Mouse (Mus musculus): ENCODE data around the gene Tcf25. TPM values are rescaled to one million over a fixed set of nuclear protein-coding genes. Genes with fewer than 3 reads are reported as not detected.
"Not testable (repeated sequence)": the region's sequence is repeated elsewhere in the genome, so short reads cannot be mapped to it uniquely, and the experiment has no call there.

Gene Tcf25
- polyA plus RNA-seq, 1 experiment from 2014 or later: 163 TPM

DNA sequence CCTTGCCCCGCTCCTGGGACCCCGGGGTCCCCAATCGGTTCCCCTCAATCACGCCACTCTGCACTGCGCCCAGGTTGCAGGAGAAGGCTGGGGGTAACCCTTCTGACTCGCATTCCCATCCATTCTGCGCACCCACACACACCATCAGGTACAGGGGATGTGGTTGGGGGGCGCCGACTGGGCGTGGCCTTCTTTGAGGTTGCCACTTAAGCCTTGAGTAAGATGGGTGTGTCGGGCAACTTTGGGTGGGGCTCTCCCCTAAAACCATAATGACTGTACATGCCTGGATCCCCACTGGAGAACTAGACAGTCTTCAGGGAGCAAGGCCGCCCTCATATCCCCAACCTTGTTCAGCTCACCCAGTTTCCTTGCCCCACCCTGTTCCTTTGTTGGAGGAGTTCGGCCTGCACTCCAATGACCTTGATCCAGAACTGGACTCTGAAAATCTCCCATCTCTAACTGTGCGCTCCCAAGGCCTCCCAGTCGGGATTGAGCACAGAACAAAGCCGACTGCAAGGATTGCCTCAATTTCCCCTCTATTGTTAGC is 38.3 kb downstream of the Tcf25 start:
- no peak overlapping the region for H3K9ac ChIP-seq (ENCODE audit: low read length)
- peak overlapping the region; percentile 33 for H3K4me3 ChIP-seq (ENCODE audit: control insufficient read depth in 1 of 2, insufficient read depth in 1 of 2, low read depth in 1 of 2, low read length in 2 of 2)
- 12% methylated on average over 16 of the region's 16 CpGs for WGBS
- no peaks in the 10 kb centered on the region for H3K9me3 ChIP-seq (ENCODE audit: control insufficient read depth, low read length)
- ATAC-seq (ENCODE audit: insufficient number of reproducible peaks, insufficient read depth, low FRiP score, low read depth): peak; percentile 10; the same call in 1 of the 2 replicates
- H3K36me3 ChIP-seq (ENCODE audit: control insufficient read depth, insufficient read depth, low read length): no peaks in the 10 kb centered on the region
- peak overlapping the region; percentile 56 for H3K4me2 ChIP-seq (ENCODE audit: low read length)
- peaks cover 52% of the 10 kb centered on the region for H3K27me3 ChIP-seq (ENCODE audit: control insufficient read depth, insufficient read depth, low read length)
- H3K4me1 ChIP-seq (ENCODE audit: control insufficient read depth in 2 of 2, insufficient read depth in 2 of 2, low read length in 2 of 2): peaks cover 27 to 30% of the 10 kb centered on the region in 2 experiments
- no peak overlapping the region for H3K27ac ChIP-seq (replicated peaks in 1 of 2; ENCODE audit: control insufficient read depth in 1 of 2, insufficient read depth in 1 of 2, low read depth in 2 of 2, low read length in 2 of 2)

DNA sequence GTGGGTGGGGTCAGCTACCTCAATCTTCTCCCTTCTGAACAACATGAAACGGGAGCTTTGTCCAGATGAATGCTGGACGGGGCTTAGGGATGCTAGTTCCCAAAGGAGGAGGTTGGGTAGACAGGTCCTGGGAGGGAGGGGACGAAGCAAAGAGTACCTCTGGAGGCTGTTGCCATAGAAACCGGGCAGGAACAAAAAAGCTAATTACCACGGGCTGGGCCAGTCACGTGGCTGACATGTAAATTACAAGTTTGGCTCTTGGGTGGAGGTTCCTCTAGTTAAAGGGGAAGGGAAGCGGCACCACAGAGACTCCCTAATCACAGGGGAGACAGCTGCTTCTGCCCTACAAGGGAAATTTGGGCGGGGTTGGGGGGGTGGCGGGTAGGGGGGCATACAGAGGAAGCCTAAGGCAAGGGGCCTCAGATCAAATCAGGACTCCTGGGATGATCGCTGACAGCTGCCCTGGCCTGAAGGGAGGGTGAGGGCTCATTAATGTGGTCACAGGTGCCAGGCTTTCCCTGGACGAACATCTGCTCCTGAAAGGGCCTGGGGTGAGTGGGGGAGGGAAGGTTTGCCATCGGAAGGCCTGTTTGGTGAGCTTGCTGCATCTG is 39.1 kb downstream of the Tcf25 start:
- H3K4me3 ChIP-seq (ENCODE audit: control insufficient read depth in 1 of 2, insufficient read depth in 1 of 2, low read depth in 1 of 2, low read length in 2 of 2): no peak overlapping the region
- no peak overlapping the region for H3K27ac ChIP-seq (replicated peaks in 1 of 2; ENCODE audit: control insufficient read depth in 1 of 2, insufficient read depth in 1 of 2, low read depth in 2 of 2, low read length in 2 of 2)
- peaks cover 48% of the 10 kb centered on the region for H3K27me3 ChIP-seq (ENCODE audit: control insufficient read depth, insufficient read depth, low read length)
- WGBS: 6% methylated on average over 12 of the region's 12 CpGs
- H3K4me2 ChIP-seq (ENCODE audit: low read length): no peak overlapping the region
- no peak overlapping the region for H3K9ac ChIP-seq (ENCODE audit: low read length)
- no peaks in the 10 kb centered on the region for H3K36me3 ChIP-seq (ENCODE audit: control insufficient read depth, insufficient read depth, low read length)
- H3K9me3 ChIP-seq (ENCODE audit: control insufficient read depth, low read length): no peaks in the 10 kb centered on the region
- ATAC-seq (ENCODE audit: insufficient number of reproducible peaks, insufficient read depth, low FRiP score, low read depth): no peak
- peaks cover 27 to 30% of the 10 kb centered on the region in 2 experiments for H3K4me1 ChIP-seq (ENCODE audit: control insufficient read depth in 2 of 2, insufficient read depth in 2 of 2, low read length in 2 of 2)

GRCm38 (mm10) chr8:123414255-123414654 is 40.7 kb downstream of the Tcf25 start:
- Histone ChIP-seq H3K9ac (ENCODE audit: low read length) (no peak overlapping the region), H3K27me3 (ENCODE audit: control insufficient read depth, insufficient read depth, low read length) (peaks cover 46% of the 10 kb centered on the region), H3K9me3 (ENCODE audit: control insufficient read depth, low read length) (no peaks in the 10 kb centered on the region), H3K4me2 (ENCODE audit: low read length) (no peak overlapping the region), H3K4me1 (ENCODE audit: control insufficient read depth in 2 of 2, insufficient read depth in 2 of 2, low read length in 2 of 2) (peaks cover 16 to 26% of the 10 kb centered on the region in 2 experiments), H3K27ac (replicated peaks in 1 of 2; ENCODE audit: control insufficient read depth in 1 of 2, insufficient read depth in 1 of 2, low read depth in 2 of 2, low read length in 2 of 2) (no peak overlapping the region), H3K36me3 (ENCODE audit: control insufficient read depth, insufficient read depth, low read length) (no peaks in the 10 kb centered on the region), H3K4me3 (ENCODE audit: control insufficient read depth in 1 of 2, insufficient read depth in 1 of 2, low read depth in 1 of 2, low read length in 2 of 2) (no peak overlapping the region)
- ATAC-seq (ENCODE audit: insufficient number of reproducible peaks, insufficient read depth, low FRiP score, low read depth): no peak
- WGBS: 7% methylated on average over 9 of the region's 9 CpGs

DNA sequence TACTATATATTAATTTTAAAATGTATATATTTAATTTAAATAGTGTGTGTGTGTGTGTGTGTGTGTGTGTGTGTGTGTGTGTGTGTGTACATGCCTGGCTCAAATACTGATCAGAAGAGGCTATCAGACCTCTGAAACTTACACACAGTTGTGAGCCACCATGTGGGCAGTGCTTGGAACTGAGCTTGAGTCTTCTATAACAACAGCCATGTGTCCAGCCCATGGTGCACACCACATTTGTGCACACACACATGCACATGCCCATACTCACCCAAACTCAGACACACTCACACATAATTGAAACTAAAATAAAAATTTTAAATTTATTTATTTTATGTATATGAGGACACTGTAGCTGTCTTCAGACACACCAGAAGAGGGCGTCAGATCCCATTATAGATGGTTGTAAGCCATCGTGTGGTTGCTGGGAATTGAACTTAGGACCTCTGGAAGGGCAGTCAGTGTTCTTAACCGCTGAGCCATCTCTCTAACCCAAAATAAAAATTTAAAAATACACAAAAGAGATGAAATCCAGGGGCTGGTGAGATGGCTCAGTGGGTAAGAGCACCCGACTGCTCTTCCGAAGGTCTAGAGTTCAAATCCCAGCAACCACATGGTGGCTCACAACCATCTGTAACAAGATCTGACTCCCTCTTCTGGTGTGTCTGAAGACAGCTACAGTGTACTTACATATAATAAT is 41.6 kb downstream of the Tcf25 start:
- Histone ChIP-seq H3K27me3 (ENCODE audit: control insufficient read depth, insufficient read depth, low read length) (peaks cover 43% of the 10 kb centered on the region), H3K4me1 (ENCODE audit: control insufficient read depth in 2 of 2, insufficient read depth in 2 of 2, low read length in 2 of 2) (peaks cover 7 to 17% of the 10 kb centered on the region in 2 experiments)
- H3K9ac ChIP-seq (ENCODE audit: low read length); H3K4me3 ChIP-seq (ENCODE audit: control insufficient read depth in 1 of 2, insufficient read depth in 1 of 2, low read depth in 1 of 2, low read length in 2 of 2); H3K4me2 ChIP-seq (ENCODE audit: low read length); ATAC-seq (ENCODE audit: insufficient number of reproducible peaks, insufficient read depth, low FRiP score, low read depth); H3K27ac ChIP-seq (replicated peaks in 1 of 2; ENCODE audit: control insufficient read depth in 1 of 2, insufficient read depth in 1 of 2, low read depth in 2 of 2, low read length in 2 of 2); H3K9me3 ChIP-seq (ENCODE audit: control insufficient read depth, low read length); H3K36me3 ChIP-seq (ENCODE audit: control insufficient read depth, insufficient read depth, low read length): not testable (repeated sequence)
- WGBS: 71% methylated on average over 5 of the region's 5 CpGs

DNA sequence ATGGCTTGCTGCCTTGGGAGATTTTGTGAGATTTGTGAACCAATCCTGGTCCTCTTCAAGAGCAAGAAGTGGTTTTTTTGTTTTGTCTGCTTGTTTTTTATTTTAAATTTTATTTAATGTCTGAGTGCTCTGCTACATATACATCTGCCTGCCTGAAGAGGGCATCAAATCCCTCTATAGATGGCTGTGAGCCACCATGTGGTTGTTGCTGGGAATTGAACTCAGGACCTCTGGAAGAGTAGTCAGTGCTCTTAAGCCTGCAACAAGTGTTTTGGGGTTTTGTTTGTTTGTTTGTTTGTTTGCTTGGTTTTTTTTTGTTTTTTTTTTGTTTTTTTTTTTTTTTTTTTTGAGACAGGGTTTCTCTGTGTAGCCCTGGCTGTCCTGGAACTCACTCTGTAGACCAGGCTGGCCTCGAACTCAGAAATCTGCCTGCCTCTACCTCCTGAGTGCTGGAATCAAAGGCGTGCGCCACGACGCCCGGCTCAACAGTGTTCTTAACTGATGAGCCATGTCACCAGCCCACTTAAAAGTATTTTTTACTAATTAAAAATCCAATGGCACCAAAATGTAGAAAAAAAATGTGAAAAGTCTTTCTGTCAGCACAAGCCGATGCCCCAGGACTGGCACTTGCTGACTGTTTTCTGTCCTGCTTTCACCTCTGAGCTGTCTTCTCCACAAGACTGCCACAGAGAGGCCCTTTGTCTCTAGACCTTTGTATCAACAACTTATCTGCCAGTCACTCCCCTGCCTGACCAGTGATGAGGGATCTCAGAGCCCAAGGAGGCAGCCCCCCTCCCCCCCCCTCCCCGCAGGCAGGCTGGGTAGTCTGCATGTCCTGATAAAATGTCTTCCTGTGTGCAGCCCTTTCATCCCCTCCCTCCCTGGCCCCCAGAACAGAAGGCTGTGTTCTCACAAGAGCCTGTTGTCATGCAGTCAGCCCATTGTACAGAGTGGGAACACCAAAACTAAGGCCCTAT is 42.7 kb downstream of the Tcf25 start:
- 48% methylated on average over 8 of the region's 8 CpGs for WGBS
- Histone ChIP-seq H3K36me3 (ENCODE audit: control insufficient read depth, insufficient read depth, low read length) (no peaks in the 10 kb centered on the region), H3K9me3 (ENCODE audit: control insufficient read depth, low read length) (no peaks in the 10 kb centered on the region), H3K27ac (replicated peaks in 1 of 2; ENCODE audit: control insufficient read depth in 1 of 2, insufficient read depth in 1 of 2, low read depth in 2 of 2, low read length in 2 of 2) (no peak overlapping the region), H3K4me3 (ENCODE audit: control insufficient read depth in 1 of 2, insufficient read depth in 1 of 2, low read depth in 1 of 2, low read length in 2 of 2) (no peak overlapping the region), H3K27me3 (ENCODE audit: control insufficient read depth, insufficient read depth, low read length) (peaks cover 32% of the 10 kb centered on the region), H3K4me2 (ENCODE audit: low read length) (no peak overlapping the region), H3K4me1 (ENCODE audit: control insufficient read depth in 2 of 2, insufficient read depth in 2 of 2, low read length in 2 of 2) (peaks cover 0 to 6% of the 10 kb centered on the region in 2 experiments; a peak in 1 of 4 replicates), H3K9ac (ENCODE audit: low read length) (no peak overlapping the region)
- ATAC-seq (ENCODE audit: insufficient number of reproducible peaks, insufficient read depth, low FRiP score, low read depth): no peak

DNA sequence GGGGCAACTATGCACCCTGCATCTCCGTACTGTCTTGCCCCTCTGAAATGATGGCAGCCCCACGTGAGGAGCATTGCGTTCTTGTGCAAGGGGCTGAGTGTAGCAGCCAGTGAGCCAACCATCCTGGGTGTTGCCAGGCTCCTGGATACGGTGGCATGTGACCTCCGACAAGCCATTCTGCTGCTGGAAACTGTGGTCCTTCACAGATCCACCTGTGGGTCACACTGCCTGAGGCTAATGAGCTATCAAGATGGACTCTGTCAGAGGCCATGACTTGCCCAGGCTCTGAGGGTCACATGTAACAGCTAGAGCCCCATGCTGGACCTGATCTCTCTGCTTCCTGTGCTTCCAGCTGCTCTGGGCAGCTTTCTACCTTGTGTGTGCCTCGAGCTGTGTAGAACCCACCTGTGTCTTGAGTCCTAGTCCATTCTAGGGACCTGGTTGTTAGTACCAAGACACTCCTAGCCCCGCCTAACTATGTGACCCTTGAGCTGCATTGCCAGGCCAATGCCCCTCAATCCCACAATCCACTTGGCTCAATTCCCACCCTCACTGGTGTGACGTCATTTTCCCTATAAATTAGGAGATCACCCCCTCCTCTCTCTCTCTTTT is 43.5 kb downstream of the Tcf25 start:
- ATAC-seq (ENCODE audit: insufficient number of reproducible peaks, insufficient read depth, low FRiP score, low read depth): no peak
- WGBS: 69% methylated on average over 8 of the region's 8 CpGs
- peaks cover 24% of the 10 kb centered on the region for H3K27me3 ChIP-seq (ENCODE audit: control insufficient read depth, insufficient read depth, low read length)
- H3K4me3 ChIP-seq (ENCODE audit: control insufficient read depth in 1 of 2, insufficient read depth in 1 of 2, low read depth in 1 of 2, low read length in 2 of 2): no peak overlapping the region
- no peaks in the 10 kb centered on the region for H3K9me3 ChIP-seq (ENCODE audit: control insufficient read depth, low read length)
- peaks cover 0 to under 1% of the 10 kb centered on the region in 2 experiments; a peak in 1 of 4 replicates for H3K4me1 ChIP-seq (ENCODE audit: control insufficient read depth in 2 of 2, insufficient read depth in 2 of 2, low read length in 2 of 2)
- H3K9ac ChIP-seq (ENCODE audit: low read length): no peak overlapping the region
- H3K27ac ChIP-seq (replicated peaks in 1 of 2; ENCODE audit: control insufficient read depth in 1 of 2, insufficient read depth in 1 of 2, low read depth in 2 of 2, low read length in 2 of 2): no peak overlapping the region
- H3K36me3 ChIP-seq (ENCODE audit: control insufficient read depth, insufficient read depth, low read length): no peaks in the 10 kb centered on the region
- H3K4me2 ChIP-seq (ENCODE audit: low read length): no peak overlapping the region

GRCm38 (mm10) chr8:123419711-123420110 is 46.2 kb downstream of the Tcf25 start:
- H3K27me3 ChIP-seq (ENCODE audit: control insufficient read depth, insufficient read depth, low read length): no peaks in the 10 kb centered on the region
- ATAC-seq (ENCODE audit: insufficient number of reproducible peaks, insufficient read depth, low FRiP score, low read depth): no peak
- no peak overlapping the region for H3K9ac ChIP-seq (ENCODE audit: low read length)
- no peaks in the 10 kb centered on the region for H3K36me3 ChIP-seq (ENCODE audit: control insufficient read depth, insufficient read depth, low read length)
- no peaks in the 10 kb centered on the region for H3K9me3 ChIP-seq (ENCODE audit: control insufficient read depth, low read length)
- H3K4me1 ChIP-seq (ENCODE audit: control insufficient read depth in 2 of 2, insufficient read depth in 2 of 2, low read length in 2 of 2): peaks cover 0 to 7% of the 10 kb centered on the region in 2 experiments; a peak in 1 of 4 replicates
- no peak overlapping the region for H3K4me3 ChIP-seq (ENCODE audit: control insufficient read depth in 1 of 2, insufficient read depth in 1 of 2, low read depth in 1 of 2, low read length in 2 of 2)
- no peak overlapping the region for H3K4me2 ChIP-seq (ENCODE audit: low read length)
- H3K27ac ChIP-seq (replicated peaks in 1 of 2; ENCODE audit: control insufficient read depth in 1 of 2, insufficient read depth in 1 of 2, low read depth in 2 of 2, low read length in 2 of 2): no peak overlapping the region
- WGBS: 78% methylated on average over 4 of the region's 4 CpGs
